Mouse (Mus musculus): ENCODE data around the gene 4930451I11Rik. TPM values are rescaled to one million over a fixed set of nuclear protein-coding genes. Genes with fewer than 3 reads are reported as not detected.
A peak's percentile ranks its signal among the peaks of the same experiment; 100 is the strongest.

Gene 4930451I11Rik
- polyA plus RNA-seq, 1 experiment, result 114 TPM

DNA sequence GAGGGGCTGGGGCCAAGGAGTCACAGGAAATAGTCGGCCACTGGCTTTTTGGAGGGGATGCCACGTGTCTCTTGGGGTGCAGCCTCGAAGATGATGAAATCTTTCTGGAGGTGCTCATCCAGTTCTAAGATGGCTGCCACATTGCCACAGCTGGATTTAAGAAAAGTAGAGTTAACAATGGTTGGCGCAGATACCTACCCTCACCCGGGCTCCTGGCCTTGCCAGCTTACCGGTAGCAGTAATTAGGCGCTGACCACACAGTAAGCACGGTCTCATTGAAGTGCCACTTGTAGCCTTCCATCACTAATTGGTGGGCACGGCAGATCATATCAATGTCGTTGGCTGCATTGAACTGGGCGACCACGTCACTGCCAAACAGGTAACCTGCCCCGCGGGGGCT is 45.3 kb downstream of the 4930451I11Rik start:
- TF ChIP-seq POLR2A (IDR thresholded peaks at IDR 0.05; ENCODE audit: control insufficient read depth, low read depth, low read length) (no peak), CTCF (IDR thresholded peaks at IDR 0.05; ENCODE audit: control insufficient read depth, insufficient read depth, insufficient replicate concordance, low read depth, low read length) (no peak)
- H3K4me1 ChIP-seq (ENCODE audit: control insufficient read depth, insufficient read depth, low read length), result peaks cover 5% of the 10 kb centered on the region
- H3K27ac ChIP-seq (ENCODE audit: control insufficient read depth, insufficient read depth, low read depth, low read length), result no peak overlapping the region
- H3K36me3 ChIP-seq (ENCODE audit: control insufficient read depth, insufficient read depth, low read length), result no peaks in the 10 kb centered on the region; the same call in none of the 2 replicates
- H3K4me3 ChIP-seq (ENCODE audit: control insufficient read depth, low read depth, low read length), result no peak overlapping the region
- H3K27me3 ChIP-seq (ENCODE audit: control insufficient read depth, insufficient read depth, low read length), result no peaks in the 10 kb centered on the region

DNA sequence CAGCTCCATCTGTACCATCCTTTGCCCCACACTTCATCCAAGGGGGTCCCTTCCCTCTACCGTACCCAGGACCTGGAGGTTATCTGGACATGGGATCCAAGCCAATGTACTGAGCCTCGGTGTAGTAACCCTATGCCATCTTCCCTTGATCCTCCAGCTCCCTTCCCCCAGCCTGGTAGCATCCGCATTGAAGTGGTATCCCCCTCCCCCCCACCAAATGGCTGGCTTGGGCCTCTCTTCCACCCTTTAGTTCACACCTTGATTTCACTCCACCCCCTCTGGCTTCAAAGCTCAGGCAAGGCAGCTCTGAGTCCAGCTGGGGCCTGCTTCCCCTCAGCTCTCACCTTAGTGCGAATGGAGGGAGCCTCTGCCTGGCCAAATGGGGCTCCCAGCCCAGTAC is 46.4 kb downstream of the 4930451I11Rik start:
- H3K4me1 ChIP-seq (ENCODE audit: control insufficient read depth, insufficient read depth, low read length), result peaks cover 8% of the 10 kb centered on the region
- H3K27me3 ChIP-seq (ENCODE audit: control insufficient read depth, insufficient read depth, low read length), result no peaks in the 10 kb centered on the region
- no peak overlapping the region for H3K4me3 ChIP-seq (ENCODE audit: control insufficient read depth, low read depth, low read length)
- TF ChIP-seq CTCF (IDR thresholded peaks at IDR 0.05; ENCODE audit: control insufficient read depth, insufficient read depth, insufficient replicate concordance, low read depth, low read length) (no peak), POLR2A (IDR thresholded peaks at IDR 0.05; ENCODE audit: control insufficient read depth, low read depth, low read length) (no peak)
- no peaks in the 10 kb centered on the region; the same call in none of the 2 replicates for H3K36me3 ChIP-seq (ENCODE audit: control insufficient read depth, insufficient read depth, low read length)
- no peak overlapping the region for H3K27ac ChIP-seq (ENCODE audit: control insufficient read depth, insufficient read depth, low read depth, low read length)

DNA sequence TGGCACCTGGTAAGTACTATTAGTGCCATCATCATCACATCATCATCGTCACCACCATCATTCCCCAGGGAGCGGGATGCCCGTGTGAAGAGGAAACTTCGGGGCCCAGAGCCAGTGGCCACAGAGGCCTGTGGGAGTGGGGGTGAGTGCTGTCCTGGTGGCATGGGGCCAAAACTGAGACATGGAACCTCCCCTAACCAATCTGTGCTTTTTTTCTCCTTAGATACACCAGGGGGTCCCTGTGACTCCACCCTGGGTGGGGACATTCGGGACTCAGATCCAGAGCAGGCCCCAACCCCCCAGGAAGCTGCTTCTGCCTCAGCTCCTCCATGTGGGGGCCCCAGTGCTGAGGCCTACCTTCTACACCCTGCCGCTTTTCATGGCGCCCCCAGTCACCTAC is 47.0 kb downstream of the 4930451I11Rik start:
- Histone ChIP-seq H3K27ac (ENCODE audit: control insufficient read depth, insufficient read depth, low read depth, low read length) (no peak overlapping the region), H3K36me3 (ENCODE audit: control insufficient read depth, insufficient read depth, low read length) (no peaks in the 10 kb centered on the region; the same call in none of the 2 replicates), H3K4me1 (ENCODE audit: control insufficient read depth, insufficient read depth, low read length) (peaks cover 9% of the 10 kb centered on the region), H3K27me3 (ENCODE audit: control insufficient read depth, insufficient read depth, low read length) (no peaks in the 10 kb centered on the region), H3K4me3 (ENCODE audit: control insufficient read depth, low read depth, low read length) (no peak overlapping the region)
- TF ChIP-seq POLR2A (IDR thresholded peaks at IDR 0.05; ENCODE audit: control insufficient read depth, low read depth, low read length) (no peak), CTCF (IDR thresholded peaks at IDR 0.05; ENCODE audit: control insufficient read depth, insufficient read depth, insufficient replicate concordance, low read depth, low read length) (no peak)

DNA sequence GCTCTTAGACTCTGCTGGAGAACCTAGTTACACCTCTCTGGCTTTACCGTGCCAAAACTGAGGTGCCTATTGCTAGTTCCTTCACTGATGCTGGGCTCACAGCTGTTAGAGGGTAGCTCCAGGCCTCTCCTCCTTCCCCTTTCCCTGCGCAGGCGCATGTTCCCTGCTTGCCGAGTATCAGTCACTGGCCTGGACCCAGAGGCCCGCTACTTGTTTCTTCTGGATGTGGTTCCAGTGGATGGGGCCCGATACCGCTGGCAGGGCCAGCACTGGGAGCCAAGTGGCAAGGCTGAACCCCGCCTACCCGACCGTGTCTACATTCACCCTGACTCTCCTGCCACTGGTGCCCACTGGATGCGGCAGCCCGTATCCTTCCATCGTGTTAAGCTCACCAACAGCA is 48.7 kb downstream of the 4930451I11Rik start:
- no peak overlapping the region for H3K4me3 ChIP-seq (ENCODE audit: control insufficient read depth, low read depth, low read length)
- TF ChIP-seq CTCF (IDR thresholded peaks at IDR 0.05; ENCODE audit: control insufficient read depth, insufficient read depth, insufficient replicate concordance, low read depth, low read length) (no peak), POLR2A (IDR thresholded peaks at IDR 0.05; ENCODE audit: control insufficient read depth, low read depth, low read length) (no peak)
- no peaks in the 10 kb centered on the region for H3K27me3 ChIP-seq (ENCODE audit: control insufficient read depth, insufficient read depth, low read length)
- no peak overlapping the region for H3K27ac ChIP-seq (ENCODE audit: control insufficient read depth, insufficient read depth, low read depth, low read length)
- H3K4me1 ChIP-seq (ENCODE audit: control insufficient read depth, insufficient read depth, low read length), result peaks cover 12% of the 10 kb centered on the region
- H3K36me3 ChIP-seq (ENCODE audit: control insufficient read depth, insufficient read depth, low read length), result no peaks in the 10 kb centered on the region; the same call in 1 of the 2 replicates

DNA sequence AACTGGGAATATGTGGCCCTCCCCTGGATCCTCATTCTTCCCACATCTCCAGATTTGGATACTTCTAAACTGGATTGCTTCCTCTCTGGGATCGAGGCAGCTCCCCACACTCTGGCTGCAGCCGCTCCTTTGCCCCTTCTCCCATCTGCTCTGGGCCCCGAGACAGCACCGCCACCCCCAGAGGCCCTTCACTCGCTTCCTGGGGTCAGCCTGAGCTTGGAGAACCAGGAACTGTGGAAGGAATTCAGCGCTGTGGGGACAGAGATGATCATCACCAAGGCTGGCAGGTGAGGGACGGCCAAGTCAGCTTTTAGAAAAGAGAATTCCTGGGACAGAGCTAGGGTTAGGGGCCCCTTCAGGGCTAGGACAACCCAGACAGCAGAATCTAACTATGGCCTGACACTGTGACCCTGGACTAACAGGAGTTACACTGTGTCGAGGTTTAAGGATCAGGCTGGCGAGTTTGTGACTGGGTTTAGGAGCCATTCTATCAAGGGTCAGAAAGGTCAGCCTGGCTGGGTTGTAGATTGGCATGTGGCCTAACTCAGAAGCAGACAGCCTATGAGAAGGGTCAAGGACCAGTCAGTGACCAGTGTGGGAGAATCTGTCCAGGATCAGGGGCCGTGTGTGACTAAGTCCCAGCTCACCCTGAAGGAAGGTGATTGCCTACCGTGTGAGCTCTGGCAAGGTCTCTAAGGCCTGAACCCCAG is 49.6 kb downstream of the 4930451I11Rik start:
- no peak for TF ChIP-seq POLR2A (IDR thresholded peaks at IDR 0.05; ENCODE audit: control insufficient read depth, low read depth, low read length)
- TF ChIP-seq CTCF (IDR thresholded peaks at IDR 0.05; ENCODE audit: control insufficient read depth, insufficient read depth, insufficient replicate concordance, low read depth, low read length), result no peak
- Histone ChIP-seq H3K36me3 (ENCODE audit: control insufficient read depth, insufficient read depth, low read length) (no peaks in the 10 kb centered on the region; the same call in 1 of the 2 replicates), H3K27ac (ENCODE audit: control insufficient read depth, insufficient read depth, low read depth, low read length) (no peak overlapping the region), H3K27me3 (ENCODE audit: control insufficient read depth, insufficient read depth, low read length) (no peaks in the 10 kb centered on the region), H3K4me1 (ENCODE audit: control insufficient read depth, insufficient read depth, low read length) (peaks cover 18% of the 10 kb centered on the region), H3K4me3 (ENCODE audit: control insufficient read depth, low read depth, low read length) (no peak overlapping the region)

DNA sequence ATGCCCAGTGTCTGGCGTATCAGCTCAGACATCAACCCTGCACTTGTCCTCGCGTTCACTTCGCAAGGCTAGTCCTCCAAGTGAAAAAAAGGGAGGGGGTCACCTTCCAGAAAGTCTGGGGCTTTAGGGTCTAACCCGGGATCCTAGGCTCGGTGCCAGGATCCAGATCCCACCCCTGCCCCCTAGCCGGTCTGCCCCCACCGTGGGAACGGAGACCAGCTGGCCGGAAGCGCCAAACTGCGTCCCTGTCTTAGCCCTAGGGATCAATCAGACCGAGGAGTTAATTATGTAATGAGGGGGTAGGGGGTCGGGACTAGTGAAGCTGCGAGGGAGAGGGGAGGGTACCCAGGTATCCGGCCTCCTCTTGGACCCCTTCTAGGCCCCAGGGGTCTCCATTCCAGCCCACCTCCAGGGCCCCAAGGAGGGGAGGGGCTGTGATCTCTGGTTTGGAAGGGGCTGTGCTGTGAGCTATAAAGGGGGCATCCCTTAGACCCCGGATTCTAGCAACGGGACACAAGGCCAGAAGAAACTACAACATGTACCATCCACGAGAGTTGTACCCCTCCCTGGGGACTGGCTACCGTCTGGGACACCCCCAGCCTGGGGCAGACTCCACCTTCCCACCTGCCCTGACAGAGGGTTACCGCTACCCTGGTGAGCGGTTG is 50.3 kb downstream of the 4930451I11Rik start, which contains the start of gene Tbx6:
Tbx6 (plus strand) TSS at position 513 of the 665 bp plus-strand sequence.
- H3K36me3 ChIP-seq (ENCODE audit: control insufficient read depth, insufficient read depth, low read length), result no peaks in the 10 kb centered on the region; the same call in 1 of the 2 replicates
- no peak within 1 kb of the TSS for H3K27ac ChIP-seq (ENCODE audit: control insufficient read depth, insufficient read depth, low read depth, low read length)

More for the DNA sequence above, 50.3 kb downstream of the 4930451I11Rik start, which contains the start of gene Tbx6:
- TF ChIP-seq POLR2A (IDR thresholded peaks at IDR 0.05; ENCODE audit: control insufficient read depth, low read depth, low read length), result no peak
- no peak for TF ChIP-seq CTCF (IDR thresholded peaks at IDR 0.05; ENCODE audit: control insufficient read depth, insufficient read depth, insufficient replicate concordance, low read depth, low read length)
- Histone ChIP-seq H3K4me3 (ENCODE audit: control insufficient read depth, low read depth, low read length) (peak within 1 kb of the TSS; percentile 18; the same call in 1 of the 2 replicates), H3K4me1 (ENCODE audit: control insufficient read depth, insufficient read depth, low read length) (peaks cover 19% of the 10 kb centered on the region), H3K27me3 (ENCODE audit: control insufficient read depth, insufficient read depth, low read length) (no peaks in the 10 kb centered on the region)

Other genes with a start within 250 kb of the 4930451I11Rik start
- gene Apobr, start 246.7 kb downstream of the 4930451I11Rik start, polyA plus RNA-seq (2012; rRNA removed), result 0.16 and 1.3 TPM in 2 replicates
- 34.9 and 42.7 TPM in 2 replicates for gene Cln3, start 245.8 kb downstream of the 4930451I11Rik start, polyA plus RNA-seq (2012; rRNA removed)
- not detected in 2 replicates for gene Il27, start 236.7 kb downstream of the 4930451I11Rik start, polyA plus RNA-seq (2012; rRNA removed)
- 1.4 and 2.6 TPM in 2 replicates for gene Nupr1, start 200.8 kb downstream of the 4930451I11Rik start, polyA plus RNA-seq (2012; rRNA removed)
- gene Sgf29, start 182.3 kb downstream of the 4930451I11Rik start, polyA plus RNA-seq (2012; rRNA removed), result 405 and 485 TPM in 2 replicates
- 5.8 and 7.1 TPM in 2 replicates for gene Sult1a1, start 155.2 kb downstream of the 4930451I11Rik start, polyA plus RNA-seq (2012; rRNA removed)
- gene Bola2, start 136.2 kb downstream of the 4930451I11Rik start, polyA plus RNA-seq (2012; rRNA removed), result 35.7 and 38.7 TPM in 2 replicates
- gene Slx1b, start 135.9 kb downstream of the 4930451I11Rik start, polyA plus RNA-seq (2012; rRNA removed), result 8.3 and 9.5 TPM in 2 replicates
- gene Coro1a, start 123.9 kb downstream of the 4930451I11Rik start, polyA plus RNA-seq (2012; rRNA removed), result 2.5 and 2.6 TPM in 2 replicates
- 337 and 349 TPM in 2 replicates for gene Mapk3, start 72.0 kb downstream of the 4930451I11Rik start, polyA plus RNA-seq (2012; rRNA removed)
- 3.5 and 3.9 TPM in 2 replicates for gene Gdpd3, start 65.3 kb downstream of the 4930451I11Rik start, polyA plus RNA-seq (2012; rRNA removed)
- gene Ypel3, start 54.7 kb downstream of the 4930451I11Rik start, polyA plus RNA-seq (2012; rRNA removed), result 74.3 and 92.1 TPM in 2 replicates
- gene Tbx6, start 50.2 kb downstream of the 4930451I11Rik start, polyA plus RNA-seq (2012; rRNA removed), result 1.1 and 1.2 TPM in 2 replicates
- gene Ppp4c, start 39.1 kb downstream of the 4930451I11Rik start, polyA plus RNA-seq (2012; rRNA removed), result 252 and 262 TPM in 2 replicates
- 7.9 and 9.8 TPM in 2 replicates for gene Fam57b, start 34.0 kb downstream of the 4930451I11Rik start, polyA plus RNA-seq (2012; rRNA removed)
- 1.9 and 2.2 TPM in 2 replicates for gene Doc2a, start 15.8 kb upstream of the 4930451I11Rik start, polyA plus RNA-seq (2012; rRNA removed)
- gene Hirip3, start 30.3 kb upstream of the 4930451I11Rik start, polyA plus RNA-seq (2012; rRNA removed), result 76.6 and 77.1 TPM in 2 replicates
- 74.1 and 80.9 TPM in 2 replicates for gene Ino80e, start 30.7 kb upstream of the 4930451I11Rik start, polyA plus RNA-seq (2012; rRNA removed)
- 43.5 and 49.4 TPM in 2 replicates for gene Taok2, start 53.1 kb upstream of the 4930451I11Rik start, polyA plus RNA-seq (2012; rRNA removed)
- 70.3 and 73.6 TPM in 2 replicates for gene Tmem219, start 91.3 kb upstream of the 4930451I11Rik start, polyA plus RNA-seq (2012; rRNA removed)
- 80.0 and 85.5 TPM in 2 replicates for gene Kctd13, start 97.2 kb upstream of the 4930451I11Rik start, polyA plus RNA-seq (2012; rRNA removed)
- 1.4 TPM in 2 replicates for gene Asphd1, start 117.9 kb upstream of the 4930451I11Rik start, polyA plus RNA-seq (2012; rRNA removed)
- gene Sez6l2, start 118.9 kb upstream of the 4930451I11Rik start, polyA plus RNA-seq (2012; rRNA removed), result 9.9 and 10.7 TPM in 2 replicates
- gene Cdipt, start 144.3 kb upstream of the 4930451I11Rik start, polyA plus RNA-seq (2012; rRNA removed), result 83.3 and 84.9 TPM in 2 replicates
- gene Cdiptos, start 144.5 kb upstream of the 4930451I11Rik start, polyA plus RNA-seq (2012; rRNA removed), result 804 and 822 TPM in 2 replicates
- 3.0 and 4.0 TPM in 2 replicates for gene Mvp, start 183.0 kb upstream of the 4930451I11Rik start, polyA plus RNA-seq (2012; rRNA removed)
- gene Pagr1b, start 184.8 kb upstream of the 4930451I11Rik start, polyA plus RNA-seq (2012; rRNA removed), result 0.90 and 1.2 TPM in 2 replicates
- 1.3 and 2.0 TPM in 2 replicates for gene Pagr1a, start 185.7 kb upstream of the 4930451I11Rik start, polyA plus RNA-seq (2012; rRNA removed)
- 13.5 and 16.2 TPM in 2 replicates for gene Gm42742, start 189.5 kb upstream of the 4930451I11Rik start, polyA plus RNA-seq (2012; rRNA removed)
- 2.7 and 3.4 TPM in 2 replicates for gene Prrt2, start 189.6 kb upstream of the 4930451I11Rik start, polyA plus RNA-seq (2012; rRNA removed)
- gene Maz, start 195.4 kb upstream of the 4930451I11Rik start, polyA plus RNA-seq (2012; rRNA removed), result 59.1 and 59.6 TPM in 2 replicates
- 10.2 and 11.2 TPM in 2 replicates for gene Kif22, start 210.8 kb upstream of the 4930451I11Rik start, polyA plus RNA-seq (2012; rRNA removed)